Mouse (Mus musculus) small intestine, adult 2 months (tissue): ENCODE measurements around the gene Stx8.

Experiments used
- CTCF ChIP-seq: fragments of 200-500 bp; IDR thresholded peaks from 2 replicates; pipeline ENCODE4 v1.5.1; 2012; ENCODE audit warnings: low read depth, mild to moderate bottlenecking, control low read depth, inconsistent platforms, low read length, moderate library complexity, mixed read lengths; ENCODE audit not compliant: insufficient replicate concordance, insufficient read length; ENCODE audit errors: extremely low read depth
- POLR2A ChIP-seq: fragments of 200-500 bp; IDR thresholded peaks from 2 replicates; pipeline ENCODE4 v1.6.1; 2012; ENCODE audit warnings: low read depth, mild to moderate bottlenecking, control low read depth, inconsistent platforms, low read length, moderate library complexity

DNA sequence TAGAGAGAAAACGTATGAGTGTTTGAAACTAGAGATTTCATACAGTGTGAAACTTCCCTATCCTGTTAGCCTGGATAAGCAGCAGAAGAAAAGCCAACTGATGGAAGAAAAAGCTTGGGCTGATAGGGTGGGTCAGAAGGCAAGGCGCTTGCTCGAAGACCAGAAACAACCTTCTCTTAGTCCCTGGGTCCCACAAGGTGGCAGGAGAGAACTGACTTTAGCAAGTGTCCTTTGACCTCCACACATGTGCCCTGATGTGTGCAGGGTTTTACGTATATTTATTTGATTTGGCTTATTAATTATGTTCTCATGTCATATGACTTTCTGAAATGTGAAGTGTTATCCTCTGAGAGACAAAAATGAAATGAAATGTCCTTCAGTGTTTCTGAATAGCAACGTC is 60.6 kb downstream of the Stx8 start:
- no peak for TF ChIP-seq CTCF
- TF ChIP-seq POLR2A: no peak
